Mouse (Mus musculus) left cerebral cortex, postnatal 4 days (tissue): ENCODE results near the gene Cep83. TPM values are rescaled to one million over a fixed set of nuclear protein-coding genes. Genes with fewer than 3 reads are reported as not detected.

ENCODE experiments used
- DNase-seq: peaks from one replicate; pipeline ENCODE4 v3.0.0-alpha.2; 2022
- intact Hi-C: fragments of 180-260 bp; cut with DNase I; formaldehyde crosslinking; loops from one replicate; pipeline ENCODE4 v1.15.1; 2025
- total RNA-seq, 2 experiments: library from RNA; stranded (reverse); gene quantifications; 2 replicates each; pipeline ENCODE4 v1.2.3; 2021

Cep83 gene
- total RNA-seq, 2 experiments from 2014 or later = 29.7 to 31.8 TPM

DNA sequence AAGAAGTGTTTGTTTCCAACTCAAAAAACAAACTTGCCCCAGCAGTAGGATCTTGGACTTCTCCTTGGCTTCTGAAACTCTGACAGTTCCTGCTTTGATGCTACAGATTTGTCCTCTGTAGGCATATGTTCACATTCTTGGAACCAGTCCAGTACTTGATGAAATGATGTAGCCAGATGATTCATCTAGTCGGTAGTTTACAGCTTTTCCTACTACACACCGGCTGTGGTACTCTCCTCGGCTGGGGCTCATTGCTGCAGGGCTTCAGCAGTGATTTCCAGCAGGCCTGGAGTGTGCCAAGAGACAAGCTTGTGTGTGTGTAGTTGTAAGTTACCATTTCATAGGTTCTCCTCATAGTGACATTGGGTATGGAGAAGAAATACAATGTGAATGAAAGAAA lies 83.0 kb downstream of the Cep83 start:
- no peak for DNase-seq
- intact Hi-C loops = no loop called here

DNA sequence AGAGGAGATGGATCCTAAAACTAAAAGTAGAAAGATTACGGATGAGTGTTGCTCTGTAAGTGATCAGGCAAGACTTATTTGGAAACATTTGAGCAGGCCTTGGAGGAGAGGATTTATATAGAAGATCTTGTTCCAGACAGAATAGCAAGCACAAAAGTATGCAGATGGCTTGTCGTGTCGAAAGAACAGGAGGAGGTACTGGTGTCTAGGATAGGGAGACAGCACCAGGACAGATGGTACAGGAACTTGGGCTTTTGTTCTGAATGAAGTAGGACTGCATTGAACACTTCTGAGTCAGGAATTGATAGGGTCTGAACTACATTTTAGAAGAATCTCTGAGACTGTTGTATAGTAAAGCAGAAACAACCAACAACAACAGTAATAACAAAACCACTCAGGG lies 89.1 kb downstream of the Cep83 start:
- DNase-seq = no peak
- intact Hi-C loops = no loop called here

DNA sequence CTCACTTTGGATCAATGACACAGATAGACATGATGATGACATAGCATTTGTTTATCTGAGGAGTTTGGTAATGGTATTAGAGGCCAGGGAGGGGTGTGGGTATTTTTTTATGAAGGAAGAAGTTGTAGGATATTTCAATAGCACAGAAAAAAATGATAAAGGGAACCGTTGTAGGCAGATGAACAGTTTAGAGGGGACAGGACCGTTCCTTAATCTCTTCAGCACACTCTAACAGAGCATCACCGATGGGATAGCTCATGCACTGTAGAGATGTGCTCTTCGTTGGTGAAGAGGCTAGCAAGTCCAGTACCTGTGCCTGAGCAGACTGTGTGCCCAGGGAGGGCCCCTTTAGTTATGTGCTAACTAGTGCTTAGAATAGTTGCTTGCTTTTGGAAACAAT lies 90.9 kb downstream of the Cep83 start:
- DNase-seq = no peak
- intact Hi-C loops = no loop called here

DNA sequence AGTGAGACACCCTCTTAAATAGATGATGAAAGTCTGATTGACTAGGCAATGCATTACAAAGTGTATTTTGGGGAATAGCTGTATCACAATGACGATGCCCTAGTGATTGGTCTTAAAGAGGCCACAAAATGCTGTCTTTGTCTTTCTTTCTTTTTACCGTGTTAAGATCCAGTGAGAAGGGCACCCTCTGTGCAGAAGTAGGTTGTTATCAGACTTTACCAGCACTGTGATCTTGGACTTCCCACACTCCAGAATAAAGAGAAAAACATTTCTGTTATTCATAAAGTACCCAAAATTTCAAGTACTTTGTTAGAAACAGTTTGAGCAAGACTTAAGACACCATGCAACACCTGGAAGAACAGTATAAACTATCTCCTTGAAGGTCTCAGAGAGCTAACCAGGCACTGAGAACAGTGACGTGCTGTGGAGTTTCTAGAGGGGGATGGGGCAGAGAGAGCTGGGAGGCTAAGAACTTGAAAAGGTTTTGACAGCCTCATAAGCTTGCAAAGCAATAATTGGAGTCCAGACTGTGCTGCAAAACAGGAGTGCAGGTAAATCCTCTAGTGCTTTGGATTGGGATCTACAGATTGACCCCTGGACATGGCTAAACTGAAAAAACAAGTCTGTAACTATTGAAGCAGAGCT lies 92.3 kb downstream of the Cep83 start:
- no peak for DNase-seq
- intact Hi-C loops = no loop called here

DNA sequence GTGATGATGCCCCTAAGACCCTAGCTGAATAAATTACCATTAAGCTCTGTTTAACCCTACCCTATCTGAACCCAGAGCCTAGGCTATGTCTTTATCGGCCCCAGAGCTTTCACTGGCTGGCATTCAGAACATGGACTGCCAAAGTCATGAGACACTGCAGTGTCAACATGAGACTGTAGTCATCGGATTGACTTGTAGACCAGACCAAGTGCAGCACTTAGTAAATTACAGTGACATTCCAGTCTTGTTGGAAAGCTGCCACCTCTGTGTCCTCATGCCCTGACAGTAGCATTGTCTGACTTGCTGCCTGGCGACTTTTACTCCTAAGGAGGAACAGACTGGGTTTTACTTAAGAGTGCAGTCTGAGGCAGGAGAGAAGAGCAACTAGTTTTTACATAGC lies 100.8 kb downstream of the Cep83 start:
- intact Hi-C loops = no loop called here
- no peak for DNase-seq

DNA sequence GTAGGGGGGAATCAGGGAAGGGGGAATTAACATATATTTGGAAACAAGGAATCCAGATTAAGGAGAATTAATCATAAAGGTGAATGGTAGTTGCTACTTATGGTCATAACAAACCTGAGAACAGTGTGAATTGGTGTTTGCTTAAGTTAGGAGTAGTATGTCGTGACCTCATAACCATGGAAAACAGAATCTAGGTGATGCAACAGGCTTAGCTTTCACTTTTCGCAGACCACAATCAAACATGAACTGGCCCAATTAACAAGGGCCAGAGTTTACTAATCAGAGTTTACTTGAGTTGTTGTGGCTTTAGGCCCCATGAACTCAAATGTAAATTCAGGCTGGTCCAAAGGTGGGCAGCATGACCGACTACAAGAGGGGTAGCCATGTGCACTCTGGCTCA lies 105.5 kb downstream of the Cep83 start:
- intact Hi-C loops = no loop called here
- DNase-seq = no peak

DNA sequence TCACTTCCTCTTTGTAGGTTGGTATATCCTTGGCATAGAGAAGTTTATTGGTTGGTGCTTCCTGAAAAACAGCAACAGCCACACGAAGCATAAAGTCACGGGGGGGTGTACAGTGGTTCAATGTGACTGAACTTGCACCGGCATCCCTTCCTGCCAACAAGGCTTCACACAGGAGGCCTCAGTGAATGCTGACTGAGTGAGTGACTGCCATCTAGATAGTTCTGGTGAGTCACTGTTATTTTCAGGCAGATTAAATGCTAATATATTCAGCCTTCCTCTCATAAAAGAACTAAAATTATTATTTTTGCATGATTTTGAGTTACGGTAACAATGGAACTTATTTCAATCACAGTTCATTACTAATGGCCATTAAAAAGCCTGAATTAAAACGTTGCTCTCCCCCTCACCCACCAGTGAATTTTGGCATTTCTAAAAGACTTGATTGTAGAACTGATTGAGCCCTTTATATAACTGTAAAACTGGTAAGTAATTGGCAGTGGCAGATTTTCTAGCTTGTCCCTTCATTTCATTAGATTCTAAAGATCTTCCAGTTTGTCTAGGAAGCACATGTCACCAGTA lies 106.3 kb downstream of the Cep83 start:
- intact Hi-C loops = no loop called here
- no peak for DNase-seq

DNA sequence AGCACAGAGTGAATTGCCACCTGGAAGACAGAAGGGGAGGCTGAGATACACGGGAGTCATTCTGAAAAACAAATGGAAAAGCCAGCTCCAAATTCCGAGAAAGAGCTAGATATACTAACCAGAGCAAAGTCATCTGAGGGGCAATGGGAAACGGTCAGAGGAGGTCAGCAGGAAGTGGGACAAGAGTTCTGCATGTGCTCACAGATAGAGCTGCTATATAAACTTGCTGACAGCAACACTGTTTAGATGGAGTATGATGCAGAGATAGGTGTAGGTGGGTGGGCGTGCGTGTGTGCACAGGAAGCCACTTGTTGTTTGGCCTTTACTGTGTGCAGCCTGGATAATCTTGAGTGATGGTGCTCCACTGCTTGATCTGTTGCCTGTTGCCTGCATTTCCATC lies 109.7 kb downstream of the Cep83 start:
- intact Hi-C loops = no loop called here
- no peak for DNase-seq

DNA sequence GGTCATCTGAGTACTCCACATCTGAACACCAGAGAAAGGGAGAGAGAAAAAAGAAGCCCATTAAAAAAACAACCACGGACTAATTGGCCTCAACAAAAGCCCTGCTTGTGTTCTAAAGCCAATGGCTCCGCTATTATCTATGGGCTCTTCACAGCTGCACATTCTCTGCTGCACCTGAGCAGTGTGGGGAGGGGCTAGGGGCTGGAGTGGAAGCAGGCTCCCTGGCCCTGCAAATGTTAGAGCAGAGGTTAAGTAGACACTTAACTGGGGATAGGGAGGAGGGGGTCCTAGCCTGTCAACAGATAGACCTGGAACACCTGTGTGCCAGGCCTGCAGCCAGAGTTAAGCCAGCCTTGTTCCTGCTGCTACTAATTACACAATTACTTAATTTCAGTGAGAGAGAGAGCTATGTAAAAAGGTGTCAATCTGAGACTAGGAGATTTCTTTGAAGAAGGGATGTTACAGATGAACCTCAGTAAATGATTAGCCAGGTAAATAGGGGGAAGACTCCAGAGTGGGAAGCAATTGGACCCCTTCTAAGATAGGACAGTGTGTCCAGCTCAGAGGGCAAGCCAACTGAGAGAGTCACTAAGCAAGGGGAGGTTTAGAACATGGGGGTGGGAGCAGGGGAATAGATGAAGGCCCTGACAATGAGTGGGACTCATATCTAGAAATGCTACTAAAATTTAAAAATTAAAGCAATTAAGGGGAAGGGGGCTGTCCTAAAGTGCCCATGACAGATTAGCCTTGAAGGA lies 111.2 kb downstream of the Cep83 start:
- intact Hi-C loops = loop anchor here (10.0 kb wide), 2 partner anchors 145 to 175 kb away; partner anchors contain the start of gene Plxnc1
- no peak for DNase-seq

DNA sequence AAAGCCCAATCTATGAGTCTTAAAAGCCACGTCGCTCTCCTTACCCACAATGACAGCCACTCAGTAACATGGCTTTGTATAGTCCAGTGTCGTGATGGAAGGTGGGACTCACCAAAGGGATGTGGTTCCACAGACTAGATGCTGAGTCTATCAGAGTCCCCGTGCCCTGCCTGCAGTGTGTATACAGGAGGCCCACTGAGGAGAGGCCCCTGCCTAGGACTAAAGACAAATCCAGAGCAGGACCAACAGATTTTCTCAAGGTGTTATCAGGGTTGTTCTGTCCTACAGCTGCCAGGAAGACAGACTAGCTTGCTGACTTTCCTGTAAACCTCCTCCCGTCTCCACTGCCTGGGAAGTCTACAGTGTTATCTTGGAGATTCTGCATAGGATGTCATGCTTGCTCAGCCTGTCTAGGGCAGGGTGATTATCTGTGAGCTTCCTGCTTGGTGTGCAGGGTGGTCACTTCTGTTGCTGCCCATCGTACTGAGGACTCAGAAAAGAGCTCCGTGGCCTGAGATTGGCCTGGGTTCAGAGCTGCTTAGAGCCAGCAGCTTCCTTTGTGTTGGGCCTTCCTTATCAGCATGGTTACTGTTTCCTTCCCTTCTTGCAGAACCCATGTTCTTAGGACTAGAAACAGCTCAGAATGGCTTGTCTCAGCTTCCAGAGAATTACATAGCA lies 112.4 kb downstream of the Cep83 start:
- intact Hi-C loops = loop anchor here (10.0 kb wide), 2 partner anchors 144 to 176 kb away; partner anchors contain the start of gene Plxnc1

DNA sequence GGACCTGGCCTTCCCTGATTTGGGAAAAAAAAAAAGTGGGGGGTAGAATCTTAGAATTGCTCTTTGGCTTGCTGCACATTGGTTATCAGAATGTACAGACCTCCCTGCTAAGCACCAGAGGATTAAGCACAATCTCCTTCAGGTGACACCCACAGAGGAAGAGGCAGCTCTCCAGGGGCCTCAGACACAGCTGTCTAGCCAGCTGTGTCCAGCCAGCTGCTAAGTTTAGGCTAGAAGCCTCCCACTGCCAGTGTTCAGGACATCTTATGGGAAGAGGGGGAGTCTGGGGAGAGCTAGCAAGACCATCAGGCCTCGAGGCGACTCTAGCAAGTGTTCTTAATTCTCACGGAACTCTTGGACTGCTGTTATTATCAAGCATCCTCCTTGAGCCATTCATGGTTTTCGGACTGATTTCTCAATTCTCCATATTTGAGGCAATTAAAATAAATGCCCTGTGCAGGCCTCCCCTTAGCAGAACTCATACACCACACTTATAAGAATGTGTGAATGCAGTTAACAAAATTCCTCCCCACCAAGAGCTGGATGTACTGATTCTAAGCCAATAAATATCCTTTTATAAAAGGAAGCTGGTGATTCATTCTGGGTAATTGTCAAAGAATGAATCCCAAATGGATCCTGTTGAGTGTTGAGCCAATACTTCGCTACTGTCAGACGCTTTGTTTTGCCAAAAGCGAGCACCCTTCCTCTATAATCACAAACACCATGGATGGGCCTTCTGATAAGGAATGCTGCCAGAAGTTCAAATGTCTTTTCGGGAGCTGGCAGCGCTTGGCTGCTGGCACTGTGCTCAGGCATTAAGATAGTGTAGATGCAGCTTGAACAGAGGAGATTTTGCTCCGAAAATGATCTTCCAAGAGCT lies 115.8 kb downstream of the Cep83 start:
- DNase-seq = no peak
- intact Hi-C loops = loop anchor here (10.0 kb wide), 2 partner anchors 141 to 179 kb away; partner anchors contain the start of gene Plxnc1

More for the DNA sequence above, 112.4 kb downstream of the Cep83 start:
- no peak for DNase-seq

DNA sequence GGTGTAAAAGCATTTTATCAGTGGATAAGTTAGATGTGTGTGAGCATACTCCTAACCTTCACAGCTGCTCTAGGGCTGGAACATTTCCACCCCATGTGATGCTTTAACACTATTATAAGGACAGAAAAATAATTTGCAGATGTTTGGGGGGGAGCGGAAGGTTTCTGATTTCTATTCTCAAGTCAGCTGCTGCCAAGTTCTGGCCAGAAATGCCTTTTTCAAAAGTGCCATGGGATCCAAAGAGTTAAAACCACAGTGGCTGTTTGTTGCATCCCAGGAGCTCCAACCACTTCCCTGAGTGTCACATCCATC lies 116.4 kb downstream of the Cep83 start:
- intact Hi-C loops = loop anchor here (10.0 kb wide), 2 partner anchors 140 to 180 kb away; partner anchors contain the start of gene Plxnc1
- no peak for DNase-seq

DNA sequence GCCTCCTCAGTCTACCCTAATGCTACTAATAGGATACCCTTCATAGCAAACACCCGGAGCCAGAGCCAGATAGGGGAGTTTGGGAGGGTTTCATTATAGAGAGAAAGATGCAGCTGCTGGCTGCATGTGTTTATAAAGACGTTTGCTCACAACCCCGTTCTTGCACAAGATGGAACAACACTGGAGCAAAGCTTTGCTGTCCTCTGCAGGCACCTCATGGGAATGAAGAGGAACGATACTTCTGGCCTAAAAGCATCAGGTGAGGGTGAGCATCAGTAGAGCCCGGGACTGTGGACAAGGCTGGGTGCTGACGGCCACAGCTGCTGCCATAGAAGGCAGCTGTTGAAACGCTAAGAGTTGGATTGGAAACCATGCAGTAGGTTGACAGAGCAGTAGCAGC lies 118.9 kb downstream of the Cep83 start:
- no peak for DNase-seq
- intact Hi-C loops = loop anchor here (10.0 kb wide), 2 partner anchors 137 to 183 kb away; partner anchors contain the start of gene Plxnc1

DNA sequence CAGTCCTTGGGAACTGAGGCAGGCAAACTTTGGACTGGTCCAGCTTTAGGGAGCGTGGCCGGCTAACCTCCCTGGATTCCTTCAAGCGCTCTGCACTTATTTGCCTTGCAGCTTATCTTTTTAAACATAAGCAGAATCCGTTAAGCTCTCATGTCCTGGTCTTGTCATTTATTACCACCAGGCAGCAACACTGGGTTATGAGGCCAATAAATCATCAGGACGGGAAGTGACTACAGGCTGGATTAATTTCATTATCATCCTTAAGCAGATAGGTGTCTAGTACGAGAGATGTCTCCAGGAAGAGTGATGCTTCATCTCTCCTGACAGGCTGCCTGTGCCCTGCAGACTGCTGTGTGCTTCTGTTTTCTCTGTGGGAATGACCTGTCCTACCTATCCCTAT lies 119.8 kb downstream of the Cep83 start:
- intact Hi-C loops = loop anchor here (10.0 kb wide), 2 partner anchors 137 to 183 kb away; partner anchors contain the start of gene Plxnc1
- DNase-seq = no peak

DNA sequence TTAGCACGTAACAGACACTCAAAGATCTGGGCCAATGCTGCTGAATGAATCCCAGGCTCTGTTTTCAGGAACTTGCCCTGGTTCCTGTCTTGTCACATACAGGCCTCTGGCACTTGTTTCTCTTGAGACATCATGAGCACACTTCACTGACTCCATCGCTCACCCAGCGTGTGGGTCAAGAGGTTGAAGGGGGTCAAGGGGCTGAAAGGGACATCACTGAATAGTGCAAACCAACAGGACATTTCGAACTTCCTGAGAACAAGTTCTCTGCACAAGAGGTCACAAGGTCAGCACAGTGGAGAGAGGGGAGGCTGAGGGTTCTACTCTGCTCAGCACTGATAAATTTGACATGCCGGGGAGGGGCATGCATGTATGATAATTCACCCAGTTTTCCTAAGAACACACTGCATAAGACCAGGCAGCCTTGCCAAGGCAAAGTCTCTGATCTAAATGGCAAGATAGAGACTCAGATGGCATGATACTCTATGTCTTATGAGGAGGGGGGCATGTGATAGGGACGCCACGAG lies 121.6 kb downstream of the Cep83 start:
- no peak for DNase-seq
- intact Hi-C loops = loop anchor here (10.0 kb wide), 2 partner anchors 135 to 185 kb away; partner anchors contain the start of gene Plxnc1

DNA sequence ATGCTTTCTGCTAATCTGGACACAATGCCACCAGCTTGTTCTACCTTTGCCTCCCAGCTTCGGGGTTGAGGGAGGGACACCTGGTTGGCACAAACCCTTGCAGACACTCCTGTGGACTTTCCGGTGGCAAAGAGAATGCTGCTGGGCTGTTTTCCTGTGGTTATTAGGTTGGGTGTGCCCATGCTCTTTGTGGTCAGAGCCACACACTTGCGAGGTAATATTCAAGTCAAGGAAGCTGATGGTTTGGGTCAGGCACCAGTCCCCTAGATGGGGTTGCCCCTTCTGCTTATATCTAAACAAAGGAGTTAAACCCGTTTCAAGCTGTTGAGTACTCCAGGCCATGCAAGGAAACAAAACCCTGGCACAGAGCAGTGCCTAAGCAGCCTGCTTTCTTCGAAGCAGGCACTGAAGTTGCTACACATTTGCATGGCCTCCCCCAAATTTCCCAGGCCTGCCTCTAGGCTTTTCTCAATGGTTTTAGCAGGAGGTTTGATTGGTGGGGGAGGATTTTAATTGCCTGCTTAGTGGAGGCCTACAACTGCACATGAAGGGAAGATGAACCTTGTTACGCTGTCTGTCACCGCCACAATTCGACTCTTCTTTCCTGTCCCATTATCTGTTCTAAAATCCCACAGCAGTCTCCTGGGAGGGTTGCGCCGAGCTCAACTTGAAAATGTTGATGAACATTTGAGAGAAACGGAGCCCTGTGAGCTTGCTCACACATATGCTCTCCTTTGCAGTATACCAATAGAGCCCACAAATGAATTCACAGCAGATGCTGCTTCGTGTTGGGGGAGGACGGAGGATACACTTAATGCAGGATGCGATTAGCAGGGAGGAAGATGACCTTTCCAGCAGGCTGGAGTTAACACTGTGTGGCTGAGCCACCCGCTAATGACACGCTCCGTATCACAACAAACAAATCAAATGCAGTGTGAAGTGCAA lies 123.7 kb downstream of the Cep83 start:
- no peak for DNase-seq
- intact Hi-C loops = no loop called here

DNA sequence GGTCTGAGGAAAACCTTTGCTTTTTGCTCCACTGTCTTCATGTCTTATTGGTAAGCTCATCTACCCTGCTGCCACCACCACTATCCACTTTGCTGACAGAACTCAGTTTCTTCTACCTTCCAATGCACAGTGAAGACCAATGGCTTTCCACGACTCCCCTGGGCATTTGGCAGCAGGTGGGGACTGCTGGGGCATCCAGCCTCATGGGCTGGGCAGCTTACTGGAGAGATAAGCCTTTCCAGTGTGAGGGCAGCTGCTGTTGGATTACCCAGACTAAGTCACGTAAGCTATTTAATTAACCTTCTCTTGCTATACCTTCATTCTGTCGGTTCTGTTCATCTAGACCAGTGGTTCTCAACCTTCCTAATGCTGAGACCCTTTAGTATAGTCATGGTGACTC lies 129.7 kb downstream of the Cep83 start:
- intact Hi-C loops = no loop called here
- DNase-seq = no peak

DNA sequence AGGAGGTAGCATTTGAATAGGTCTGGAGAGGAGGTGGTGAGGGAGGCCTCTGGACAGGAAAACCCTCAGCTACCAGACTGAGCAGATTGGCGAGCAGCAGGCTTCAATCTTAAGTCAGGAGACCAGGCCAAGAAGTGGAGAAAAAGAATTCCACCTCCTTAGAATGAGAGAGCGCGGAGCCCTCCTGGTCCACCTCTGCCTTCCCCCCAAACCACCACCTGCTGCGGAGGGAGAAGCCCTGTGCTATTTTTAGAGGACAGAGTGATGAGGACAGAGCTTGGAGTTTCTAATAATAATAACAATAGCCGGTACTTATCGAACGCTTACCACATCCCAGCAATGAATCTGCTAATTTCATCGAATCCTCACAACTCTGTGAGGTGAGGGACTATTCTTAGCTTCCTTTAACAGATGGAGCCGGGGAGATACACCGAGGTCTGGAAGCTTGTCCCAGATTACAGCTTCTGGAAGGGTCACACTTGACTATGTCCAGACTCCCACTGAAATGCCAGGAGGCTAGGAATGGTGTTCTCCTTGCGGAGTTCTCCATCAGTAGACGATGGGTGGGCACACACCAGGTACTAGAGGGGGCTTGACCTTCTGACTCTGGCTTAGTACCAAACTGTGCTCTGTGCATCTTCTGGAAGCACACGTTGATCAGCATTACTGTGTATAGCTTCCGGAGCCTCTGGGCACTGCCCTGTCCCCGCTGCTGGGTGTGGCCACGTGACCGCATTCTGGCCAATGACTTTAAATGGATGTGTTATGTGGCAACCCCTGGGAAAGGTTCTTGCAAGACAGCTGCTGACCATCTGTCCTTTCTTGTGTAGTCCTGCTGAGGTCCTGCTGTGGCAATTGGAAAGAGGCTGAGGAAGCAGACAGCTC lies 130.6 kb downstream of the Cep83 start:
- peak; percentile 27 for DNase-seq
- intact Hi-C loops = no loop called here
